Mouse (Mus musculus): ENCODE measurements around the gene Epb41l5. TPM values are rescaled to one million over a fixed set of nuclear protein-coding genes. Genes with fewer than 3 reads are reported as not detected.

Gene Epb41l5
- total and polyA plus RNA-seq, 2 experiments from 2014 or later, result 4.2 to 6.8 TPM

GRCm38 (mm10) chr1:119626837-119627236, 22.0 kb downstream of the Epb41l5 start:
- Histone ChIP-seq H3K27ac (ENCODE audit: low read depth) (no peak overlapping the region), H3K4me2 (ENCODE audit: low read depth, low read length) (no peak overlapping the region), H3K4me1 (ENCODE audit: control insufficient read depth, insufficient read depth) (no peaks in the 10 kb centered on the region), H3K9me3 (replicated peaks; ENCODE audit: control insufficient read depth, low read length) (no peaks in the 10 kb centered on the region), H3K27me3 (ENCODE audit: control insufficient read depth, insufficient read depth, low read length) (no peaks in the 10 kb centered on the region), H3K9ac (replicated peaks; ENCODE audit: low read depth, low read length) (no peak overlapping the region), H3K36me3 (replicated peaks; ENCODE audit: control insufficient read depth, insufficient read depth, low read length) (no peaks in the 10 kb centered on the region), H3K4me3 (ENCODE audit: low read depth, low read length) (no peak overlapping the region)
- 53% methylated on average over 4 of the region's 4 CpGs for WGBS
- TF ChIP-seq EP300 (IDR thresholded peaks at IDR 0.05; ENCODE audit: low read depth) (no peak), CTCF (IDR thresholded peaks at IDR 0.05; ENCODE audit: low read depth) (no peak)
- no peak for ATAC-seq (ENCODE audit: insufficient read depth, low read depth)
- DNase-seq (ENCODE audit: low spot score), result no peak

- Histone ChIP-seq H3K4me3 (ENCODE audit: low read depth, low read length) (no peak overlapping the region), H3K36me3 (replicated peaks; ENCODE audit: control insufficient read depth, insufficient read depth, low read length) (no peaks in the 10 kb centered on the region), H3K4me1 (ENCODE audit: control insufficient read depth, insufficient read depth) (no peaks in the 10 kb centered on the region), H3K27ac (ENCODE audit: low read depth) (no peak overlapping the region), H3K27me3 (ENCODE audit: control insufficient read depth, insufficient read depth, low read length) (no peaks in the 10 kb centered on the region), H3K9ac (replicated peaks; ENCODE audit: low read depth, low read length) (no peak overlapping the region), H3K4me2 (ENCODE audit: low read depth, low read length) (no peak overlapping the region), H3K9me3 (replicated peaks; ENCODE audit: control insufficient read depth, low read length) (no peaks in the 10 kb centered on the region)
- ATAC-seq (ENCODE audit: insufficient read depth, low read depth) (no peak), DNase-seq (ENCODE audit: low spot score) (no peak)
- 51% methylated on average over 2 of the region's 2 CpGs for WGBS
- TF ChIP-seq EP300 (IDR thresholded peaks at IDR 0.05; ENCODE audit: low read depth), result no peak
- no peak for TF ChIP-seq CTCF (IDR thresholded peaks at IDR 0.05; ENCODE audit: low read depth)
Measured at GRCm38 (mm10) chr1:119624444-119624843, 24.4 kb downstream of the Epb41l5 start.

- Histone ChIP-seq H3K27ac (ENCODE audit: low read depth) (no peak overlapping the region), H3K36me3 (replicated peaks; ENCODE audit: control insufficient read depth, insufficient read depth, low read length) (0 out of 2 replicates have a peak, but pooled peaks cover 4% of the 10 kb centered on the region), H3K27me3 (ENCODE audit: control insufficient read depth, insufficient read depth, low read length) (no peaks in the 10 kb centered on the region), H3K9me3 (replicated peaks; ENCODE audit: control insufficient read depth, low read length) (no peaks in the 10 kb centered on the region), H3K4me1 (ENCODE audit: control insufficient read depth, insufficient read depth) (no peaks in the 10 kb centered on the region), H3K4me2 (ENCODE audit: low read depth, low read length) (no peak overlapping the region), H3K4me3 (ENCODE audit: low read depth, low read length) (no peak overlapping the region), H3K9ac (replicated peaks; ENCODE audit: low read depth, low read length) (no peak overlapping the region)
- no peak for TF ChIP-seq CTCF (IDR thresholded peaks at IDR 0.05; ENCODE audit: low read depth)
- TF ChIP-seq EP300 (IDR thresholded peaks at IDR 0.05; ENCODE audit: low read depth), result no peak
- WGBS, result 87% methylated on average over 3 of the region's 3 CpGs
- ATAC-seq (ENCODE audit: insufficient read depth, low read depth) (no peak), DNase-seq (ENCODE audit: low spot score) (no peak)
Measured at GRCm38 (mm10) chr1:119605396-119605795, 43.4 kb downstream of the Epb41l5 start.

GRCm38 (mm10) chr1:119602448-119602847, 46.4 kb downstream of the Epb41l5 start:
- H3K4me1 ChIP-seq (ENCODE audit: control insufficient read depth, insufficient read depth), result no peaks in the 10 kb centered on the region
- H3K4me3 ChIP-seq (ENCODE audit: low read depth, low read length), result no peak overlapping the region
- 98% methylated on average over 12 of the region's 12 CpGs for WGBS
- H3K9ac ChIP-seq (replicated peaks; ENCODE audit: low read depth, low read length), result no peak overlapping the region
- no peaks in the 10 kb centered on the region for H3K9me3 ChIP-seq (replicated peaks; ENCODE audit: control insufficient read depth, low read length)
- DNase-seq (ENCODE audit: low spot score) (no peak), ATAC-seq (ENCODE audit: insufficient read depth, low read depth) (no peak)
- no peaks in the 10 kb centered on the region for H3K36me3 ChIP-seq (replicated peaks; ENCODE audit: control insufficient read depth, insufficient read depth, low read length)
- no peaks in the 10 kb centered on the region for H3K27me3 ChIP-seq (ENCODE audit: control insufficient read depth, insufficient read depth, low read length)
- H3K27ac ChIP-seq (ENCODE audit: low read depth), result no peak overlapping the region
- no peak overlapping the region for H3K4me2 ChIP-seq (ENCODE audit: low read depth, low read length)
- TF ChIP-seq CTCF (IDR thresholded peaks at IDR 0.05; ENCODE audit: low read depth), result no peak
- TF ChIP-seq EP300 (IDR thresholded peaks at IDR 0.05; ENCODE audit: low read depth), result no peak

GRCm38 (mm10) chr1:119598855-119599254, 49.9 kb downstream of the Epb41l5 start:
- no peak overlapping the region for H3K4me3 ChIP-seq (ENCODE audit: low read depth, low read length)
- no peaks in the 10 kb centered on the region for H3K9me3 ChIP-seq (replicated peaks; ENCODE audit: control insufficient read depth, low read length)
- ATAC-seq (ENCODE audit: insufficient read depth, low read depth) (no peak), DNase-seq (ENCODE audit: low spot score) (no peak)
- no peaks in the 10 kb centered on the region for H3K4me1 ChIP-seq (ENCODE audit: control insufficient read depth, insufficient read depth)
- H3K27ac ChIP-seq (ENCODE audit: low read depth), result no peak overlapping the region
- no peak overlapping the region for H3K4me2 ChIP-seq (ENCODE audit: low read depth, low read length)
- WGBS, result 78% methylated on average over 6 of the region's 6 CpGs
- H3K36me3 ChIP-seq (replicated peaks; ENCODE audit: control insufficient read depth, insufficient read depth, low read length), result no peaks in the 10 kb centered on the region
- H3K27me3 ChIP-seq (ENCODE audit: control insufficient read depth, insufficient read depth, low read length), result no peaks in the 10 kb centered on the region
- TF ChIP-seq CTCF (IDR thresholded peaks at IDR 0.05; ENCODE audit: low read depth) (no peak), EP300 (IDR thresholded peaks at IDR 0.05; ENCODE audit: low read depth) (no peak)
- H3K9ac ChIP-seq (replicated peaks; ENCODE audit: low read depth, low read length), result no peak overlapping the region

GRCm38 (mm10) chr1:119596954-119597480, 51.8 kb downstream of the Epb41l5 start:
- no peak overlapping the region for H3K9ac ChIP-seq (replicated peaks; ENCODE audit: low read depth, low read length)
- no peaks in the 10 kb centered on the region for H3K36me3 ChIP-seq (replicated peaks; ENCODE audit: control insufficient read depth, insufficient read depth, low read length)
- no peaks in the 10 kb centered on the region for H3K9me3 ChIP-seq (replicated peaks; ENCODE audit: control insufficient read depth, low read length)
- DNase-seq (ENCODE audit: low spot score), result no peak
- no peak overlapping the region for H3K4me2 ChIP-seq (ENCODE audit: low read depth, low read length)
- H3K27me3 ChIP-seq (ENCODE audit: control insufficient read depth, insufficient read depth, low read length), result no peaks in the 10 kb centered on the region
- H3K27ac ChIP-seq (ENCODE audit: low read depth), result no peak overlapping the region
- ATAC-seq (ENCODE audit: insufficient read depth, low read depth), result no peak
- no peak for TF ChIP-seq EP300 (IDR thresholded peaks at IDR 0.05; ENCODE audit: low read depth)
- TF ChIP-seq CTCF (IDR thresholded peaks at IDR 0.05; ENCODE audit: low read depth), result no peak
- H3K4me3 ChIP-seq (ENCODE audit: low read depth, low read length), result no peak overlapping the region
- H3K4me1 ChIP-seq (ENCODE audit: control insufficient read depth, insufficient read depth), result no peaks in the 10 kb centered on the region
- WGBS, result 80% methylated on average over 3 of the region's 3 CpGs
